Mouse (Mus musculus) stomach, embryonic 14.5 days (tissue): ENCODE measurements at regions not wholly inside any gene's neighbourhood (a gene's known extent, or its start where the extent isn't known, plus 50 kb on each side); places are given as distances from the start of the nearest gene placed in this dataset.

Experiments
- ATAC-seq: fragments of 200-750 bp; cut with Nextera tagmentation; 2 replicates; pipeline ENCODE4 v1.8.0; 2017; ENCODE audit warnings: low read depth, moderate TSS enrichment; ENCODE audit not compliant: insufficient number of reproducible peaks, insufficient read depth, low FRiP score
- H3K27ac ChIP-seq: fragments of 300-500 bp; sonication (generic); 2 replicates; pipeline ENCODE4 v1.5.1; 2014; ENCODE audit warnings: mild to moderate bottlenecking, low read length, moderate library complexity, mixed read lengths
- H3K27me3 ChIP-seq: fragments of 300-500 bp; sonication (generic); 2 replicates; pipeline ENCODE4 v1.6.1; 2014; ENCODE audit warnings: low read length, control low read depth, mixed read lengths; ENCODE audit not compliant: control insufficient read depth, insufficient read depth
- H3K36me3 ChIP-seq: fragments of 300-500 bp; sonication (generic); 2 replicates; pipeline ENCODE4 v1.6.1; 2014; ENCODE audit warnings: mild to moderate bottlenecking, control low read depth, low read length, moderate library complexity, mixed read lengths; ENCODE audit not compliant: control insufficient read depth, insufficient read depth
- H3K4me1 ChIP-seq: fragments of 300-500 bp; sonication (generic); 2 replicates; pipeline ENCODE4 v1.6.1; 2014; ENCODE audit warnings: low read length, control low read depth, mixed read lengths; ENCODE audit not compliant: control insufficient read depth, insufficient read depth
- H3K4me2 ChIP-seq: fragments of 300-500 bp; sonication (generic); replicated peaks from 2 replicates; pipeline ENCODE4 v1.6.1; 2014; ENCODE audit warnings: low read depth, low read length, control low read depth
- H3K4me3 ChIP-seq: fragments of 300-500 bp; sonication (generic); 2 replicates; pipeline ENCODE4 v1.5.1; 2014; ENCODE audit warnings: low read depth, low read length, control low read depth
- H3K9ac ChIP-seq: fragments of 300-500 bp; sonication (generic); replicated peaks from 2 replicates; pipeline ENCODE4 v1.6.1; 2014; ENCODE audit warnings: low read depth, mild to moderate bottlenecking, control low read depth, low read length, moderate library complexity, mixed read lengths
- H3K9me3 ChIP-seq: fragments of 300-500 bp; sonication (generic); 2 replicates; pipeline ENCODE4 v1.6.1; 2016; ENCODE audit warnings: low read depth, low read length, control low read depth; ENCODE audit not compliant: control insufficient read depth
- WGBS: fragments of 180-500 bp; shearing (Covaris S2); extraction: QIAGEN DNeasy Blood & Tissue Kit; methylation state at CpG from one replicate; pipeline ENCODE4 v1.1.7; 2014; 5-methylcytosine and 5-hydroxymethylcytosine counted together

DNA sequence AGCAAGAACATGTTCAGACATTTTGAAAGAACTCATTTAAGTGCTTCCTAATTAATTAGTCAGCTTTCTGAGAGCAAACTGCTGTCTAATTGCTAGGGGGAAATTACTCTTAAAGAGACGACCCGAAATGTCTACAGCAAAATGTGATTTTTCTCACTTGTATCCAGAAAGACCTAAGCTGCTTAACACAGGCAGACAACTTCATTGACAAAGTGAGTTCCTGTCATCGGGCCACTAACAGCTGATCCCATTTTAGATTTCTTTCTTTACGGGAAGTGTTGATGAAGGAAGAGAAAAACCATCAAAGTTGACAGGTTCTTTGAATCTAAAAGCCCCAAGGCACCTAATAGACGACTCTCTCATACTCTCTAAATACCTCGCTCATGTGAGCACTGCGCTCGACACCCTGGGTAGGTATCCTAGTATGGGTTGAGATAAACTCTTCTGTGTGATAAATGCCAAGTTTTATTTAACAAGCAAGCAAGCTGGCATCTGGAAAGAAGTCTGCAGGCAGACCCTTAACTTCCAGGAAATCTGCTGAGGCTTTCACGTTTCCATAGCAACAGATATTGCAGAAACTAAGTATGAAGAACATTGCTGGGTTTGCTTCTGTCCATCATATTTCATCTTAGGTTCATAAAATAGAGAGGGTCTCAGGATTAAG lies 112.5 kb upstream of the Plxnc1 start:
- H3K27me3 ChIP-seq: no peaks in the 10 kb centered on the region
- 61% methylated on average over 9 of the region's 9 CpGs for WGBS

DNA sequence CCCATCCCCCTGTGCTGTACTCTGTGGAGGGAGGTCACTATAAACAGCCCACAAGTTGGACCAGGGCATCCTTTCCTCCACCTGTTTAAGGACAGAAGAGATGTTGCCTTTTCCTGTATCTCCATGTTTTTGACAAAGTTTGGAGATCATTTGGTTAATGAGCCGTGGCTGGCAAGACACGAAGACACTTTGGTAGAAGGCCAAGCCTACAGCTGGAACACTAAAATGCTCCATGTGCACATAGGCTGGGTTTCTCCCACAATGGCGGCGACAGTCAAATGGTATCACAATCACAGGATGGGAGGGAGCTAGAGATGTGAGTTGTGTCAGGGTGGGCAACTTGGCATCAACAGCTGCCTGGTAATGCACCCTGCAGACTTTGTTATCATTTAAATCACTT lies 111.9 kb upstream of the Plxnc1 start:
- Histone ChIP-seq H3K36me3 (no peaks in the 10 kb centered on the region), H3K4me1 (no peaks in the 10 kb centered on the region), H3K9me3 (no peaks in the 10 kb centered on the region), H3K4me3 (no peak overlapping the region), H3K27ac (no peak overlapping the region), H3K4me2 (no peak overlapping the region), H3K9ac (no peak overlapping the region), H3K27me3 (no peaks in the 10 kb centered on the region)
- no peak for ATAC-seq
- 78% methylated on average over 4 of the region's 4 CpGs for WGBS

More for the DNA sequence above, 112.5 kb upstream of the Plxnc1 start:
- no peak for ATAC-seq
- Histone ChIP-seq H3K27ac (no peak overlapping the region), H3K4me3 (no peak overlapping the region), H3K9me3 (no peaks in the 10 kb centered on the region), H3K9ac (no peak overlapping the region), H3K36me3 (no peaks in the 10 kb centered on the region), H3K4me2 (no peak overlapping the region), H3K4me1 (no peaks in the 10 kb centered on the region)

DNA sequence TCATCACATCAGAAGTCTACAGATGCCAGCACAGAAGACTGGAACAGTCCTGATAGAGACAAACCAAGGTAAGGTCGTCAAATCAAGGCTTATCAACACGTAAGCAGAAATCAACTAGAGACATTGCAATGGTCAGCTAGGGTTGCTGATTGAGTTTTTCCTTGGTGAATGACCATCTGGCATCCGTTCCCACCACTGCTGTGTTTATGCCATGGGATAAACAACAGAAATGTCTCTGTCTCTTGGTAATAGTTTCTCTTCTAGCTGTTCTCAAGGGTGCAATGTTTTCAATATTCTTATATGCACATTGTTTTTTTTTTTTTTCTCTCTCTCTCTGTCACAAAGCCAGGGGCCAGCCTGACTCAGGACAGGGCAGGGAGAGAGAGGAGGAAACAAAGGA lies 110.2 kb upstream of the Plxnc1 start:
- no peak overlapping the region for H3K9ac ChIP-seq
- H3K27ac ChIP-seq: no peak overlapping the region
- H3K27me3 ChIP-seq: no peaks in the 10 kb centered on the region
- no peaks in the 10 kb centered on the region for H3K9me3 ChIP-seq
- no peak for ATAC-seq
- H3K36me3 ChIP-seq: no peaks in the 10 kb centered on the region
- WGBS: 78% methylated on average over 3 of the region's 3 CpGs
- no peak overlapping the region for H3K4me3 ChIP-seq
- no peak overlapping the region for H3K4me2 ChIP-seq
- H3K4me1 ChIP-seq: no peaks in the 10 kb centered on the region

DNA sequence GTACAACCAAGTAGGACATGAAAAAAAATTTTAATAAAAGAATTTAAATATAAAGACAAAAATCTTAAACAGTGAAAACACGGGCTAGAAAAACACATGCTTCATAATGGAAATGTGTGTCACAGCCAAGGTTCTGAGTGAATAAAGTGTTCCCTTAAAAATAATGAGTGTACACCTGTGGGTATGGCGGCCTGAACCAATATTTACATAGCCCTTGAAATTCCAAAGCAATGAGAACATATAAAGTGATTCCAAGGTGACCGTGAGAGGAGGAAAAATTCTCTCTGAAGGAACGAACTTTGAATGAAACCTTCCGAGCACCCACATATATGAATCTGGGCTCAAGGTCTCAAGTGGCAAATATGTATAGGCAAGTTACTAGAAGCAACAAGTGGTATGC lies 104.2 kb upstream of the Plxnc1 start:
- H3K4me1 ChIP-seq: peaks cover 7% of the 10 kb centered on the region; the same call in 1 of the 2 replicates
- WGBS: 65% methylated on average over 5 of the region's 5 CpGs
- H3K4me2 ChIP-seq: no peak overlapping the region
- no peaks in the 10 kb centered on the region for H3K36me3 ChIP-seq
- no peaks in the 10 kb centered on the region for H3K9me3 ChIP-seq
- no peak overlapping the region for H3K9ac ChIP-seq
- no peaks in the 10 kb centered on the region for H3K27me3 ChIP-seq
- H3K27ac ChIP-seq: no peak overlapping the region
- no peak for ATAC-seq
- H3K4me3 ChIP-seq: no peak overlapping the region

DNA sequence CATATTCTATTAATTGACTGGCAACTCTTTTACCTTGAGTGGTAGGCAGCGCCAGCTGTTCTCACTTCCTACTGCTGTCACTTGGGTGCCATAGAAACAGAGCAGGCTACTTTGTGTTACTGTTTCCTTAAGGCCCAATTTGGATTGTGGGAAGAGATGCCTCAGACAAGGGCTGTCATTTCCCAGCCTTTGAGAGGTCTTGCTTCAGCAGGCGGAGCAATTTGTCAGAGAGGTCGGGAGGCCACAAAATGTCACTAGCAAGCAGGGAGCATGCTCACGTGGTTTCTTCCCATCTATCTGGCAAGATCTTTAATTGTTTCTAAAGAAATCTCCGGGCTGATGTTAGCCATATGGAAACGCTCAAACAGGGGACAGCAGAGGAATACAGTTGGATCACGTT lies 99.3 kb upstream of the Plxnc1 start:
- H3K27me3 ChIP-seq: no peaks in the 10 kb centered on the region
- H3K4me3 ChIP-seq: no peak overlapping the region
- no peaks in the 10 kb centered on the region for H3K36me3 ChIP-seq
- WGBS: 21% methylated on average over 7 of the region's 7 CpGs
- no peaks in the 10 kb centered on the region for H3K9me3 ChIP-seq
- no peak overlapping the region for H3K4me2 ChIP-seq
- no peak overlapping the region for H3K27ac ChIP-seq
- no peak overlapping the region for H3K9ac ChIP-seq
- peaks cover 11% of the 10 kb centered on the region; the same call in 1 of the 2 replicates for H3K4me1 ChIP-seq
- no peak for ATAC-seq

DNA sequence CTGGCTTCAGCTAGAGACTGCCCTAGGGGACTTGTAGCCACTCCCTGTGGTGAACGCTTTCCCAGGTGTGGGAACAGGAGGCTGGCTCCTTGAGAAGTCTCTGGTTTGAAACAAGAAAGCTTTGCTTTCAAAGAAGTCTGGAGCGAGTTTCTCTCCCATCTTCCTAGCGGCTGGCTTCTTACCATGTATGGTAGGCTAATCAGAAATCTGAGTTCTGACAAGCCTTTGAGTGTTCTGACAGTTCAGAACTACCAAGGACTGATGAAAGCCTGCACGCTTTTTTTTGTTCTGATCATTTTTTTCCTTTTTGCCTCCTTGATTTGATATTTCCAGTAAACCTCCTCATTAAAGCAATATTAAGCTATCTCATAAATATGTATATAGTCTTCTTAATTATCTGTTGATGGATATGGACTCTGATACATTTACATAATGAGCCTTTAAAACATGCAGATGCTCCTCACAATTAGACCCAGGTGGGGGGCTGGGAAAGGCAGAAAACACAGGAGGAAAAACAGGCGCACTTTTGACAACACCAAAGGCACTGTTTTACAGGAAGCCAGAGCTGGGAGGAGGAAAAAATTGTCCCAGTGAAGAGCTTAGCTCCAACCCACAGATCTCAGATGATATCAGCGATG lies 95.7 kb upstream of the Plxnc1 start:
- Histone ChIP-seq H3K4me3 (no peak overlapping the region), H3K4me1 (peaks cover 11% of the 10 kb centered on the region; the same call in 1 of the 2 replicates), H3K27ac (no peak overlapping the region), H3K4me2 (no peak overlapping the region), H3K36me3 (no peaks in the 10 kb centered on the region), H3K9ac (no peak overlapping the region), H3K9me3 (no peaks in the 10 kb centered on the region), H3K27me3 (no peaks in the 10 kb centered on the region)
- WGBS: 71% methylated on average over 6 of the region's 6 CpGs
- ATAC-seq: no peak

DNA sequence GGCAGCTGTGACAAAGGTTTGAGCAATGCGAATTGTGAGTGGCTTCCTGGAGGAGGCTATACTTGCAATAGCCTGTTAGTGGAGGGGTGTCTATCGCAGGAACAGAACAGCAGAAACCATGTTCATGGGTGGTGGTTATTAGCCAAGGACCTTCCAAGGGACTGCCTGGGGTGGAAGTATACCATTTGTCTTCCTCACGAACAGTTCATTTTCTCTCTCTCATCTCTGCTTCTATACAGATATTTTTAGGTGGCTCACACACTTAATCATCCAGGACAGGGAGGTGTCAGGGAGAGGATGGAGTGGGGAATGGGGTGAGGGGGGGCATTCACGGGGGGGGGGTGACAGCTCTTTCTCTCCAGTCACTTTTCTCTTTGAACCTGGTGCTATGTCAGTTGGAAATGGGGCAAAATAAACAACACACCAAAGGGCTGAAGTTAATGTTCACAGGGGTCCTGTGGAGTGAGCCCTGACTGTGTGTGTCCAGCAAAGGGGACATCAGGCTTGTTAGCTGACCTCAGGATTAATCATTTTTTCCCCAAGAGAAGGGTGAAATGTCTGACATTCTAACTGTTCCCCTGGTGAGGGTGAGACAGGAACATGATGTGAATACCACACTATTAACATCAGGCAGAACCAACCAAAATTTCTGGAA lies 91.5 kb upstream of the Plxnc1 start:
- Histone ChIP-seq H3K9me3 (no peaks in the 10 kb centered on the region), H3K27ac (no peak overlapping the region), H3K4me1 (no peaks in the 10 kb centered on the region), H3K9ac (no peak overlapping the region), H3K4me3 (no peak overlapping the region), H3K27me3 (no peaks in the 10 kb centered on the region), H3K4me2 (no peak overlapping the region), H3K36me3 (no peaks in the 10 kb centered on the region)
- WGBS: 60% methylated on average over 4 of the region's 4 CpGs
- no peak for ATAC-seq

DNA sequence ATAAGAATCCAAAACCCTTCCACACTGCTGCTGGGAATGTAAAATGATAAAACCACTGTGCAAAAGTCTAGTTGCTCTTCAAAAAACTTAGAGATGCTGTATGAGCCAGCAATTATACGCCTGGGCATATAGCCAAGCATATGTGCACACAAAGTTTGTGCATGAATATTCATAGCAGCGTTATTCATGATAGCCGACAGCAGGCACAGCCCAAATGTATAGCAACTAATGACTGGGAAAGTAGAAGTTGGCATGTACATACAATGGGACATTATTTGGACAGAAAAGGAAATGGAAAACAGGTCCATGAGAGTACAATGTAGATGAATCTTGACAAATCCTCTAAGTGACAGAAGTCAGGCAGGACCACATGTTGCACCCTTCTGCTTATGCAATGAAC lies 90.7 kb upstream of the Plxnc1 start:
- Histone ChIP-seq H3K36me3 (no peaks in the 10 kb centered on the region), H3K9me3 (no peaks in the 10 kb centered on the region), H3K4me1 (no peaks in the 10 kb centered on the region), H3K9ac (no peak overlapping the region), H3K27me3 (no peaks in the 10 kb centered on the region), H3K4me2 (no peak overlapping the region), H3K27ac (no peak overlapping the region), H3K4me3 (no peak overlapping the region)
- 79% methylated on average over 3 of the region's 3 CpGs for WGBS
- ATAC-seq: no peak
